Mouse (Mus musculus): Measurements from ENCODE around the gene 4931409K22Rik. TPM values are rescaled to one million over a fixed set of nuclear protein-coding genes. Genes with fewer than 3 reads are reported as not detected.
A peak's percentile ranks its signal among the peaks of the same experiment; 100 is the strongest.
"Not testable (repeated sequence)": the region's sequence is repeated elsewhere in the genome, so short reads cannot be mapped to it uniquely, and the experiment has no call there.

Gene 4931409K22Rik
- total RNA-seq, 1 experiment from 2014 or later = not detected

GRCm38 (mm10) chr5:24575948-24576347 lies 19.3 kb upstream of the 4931409K22Rik start:
- ATAC-seq (replicated peaks in 1 of 2; ENCODE audit: insufficient read depth in 1 of 2, low FRiP score in 2 of 2, low TSS enrichment in 1 of 2, low read depth in 1 of 2, poor library complexity in 2 of 2, severe bottlenecking in 2 of 2) = no peak

- ATAC-seq (replicated peaks in 1 of 2; ENCODE audit: insufficient read depth in 1 of 2, low FRiP score in 2 of 2, low TSS enrichment in 1 of 2, low read depth in 1 of 2, poor library complexity in 2 of 2, severe bottlenecking in 2 of 2) = not testable (repeated sequence)
Measured at GRCm38 (mm10) chr5:24555335-24555734, 1.3 kb downstream of the 4931409K22Rik start.

DNA sequence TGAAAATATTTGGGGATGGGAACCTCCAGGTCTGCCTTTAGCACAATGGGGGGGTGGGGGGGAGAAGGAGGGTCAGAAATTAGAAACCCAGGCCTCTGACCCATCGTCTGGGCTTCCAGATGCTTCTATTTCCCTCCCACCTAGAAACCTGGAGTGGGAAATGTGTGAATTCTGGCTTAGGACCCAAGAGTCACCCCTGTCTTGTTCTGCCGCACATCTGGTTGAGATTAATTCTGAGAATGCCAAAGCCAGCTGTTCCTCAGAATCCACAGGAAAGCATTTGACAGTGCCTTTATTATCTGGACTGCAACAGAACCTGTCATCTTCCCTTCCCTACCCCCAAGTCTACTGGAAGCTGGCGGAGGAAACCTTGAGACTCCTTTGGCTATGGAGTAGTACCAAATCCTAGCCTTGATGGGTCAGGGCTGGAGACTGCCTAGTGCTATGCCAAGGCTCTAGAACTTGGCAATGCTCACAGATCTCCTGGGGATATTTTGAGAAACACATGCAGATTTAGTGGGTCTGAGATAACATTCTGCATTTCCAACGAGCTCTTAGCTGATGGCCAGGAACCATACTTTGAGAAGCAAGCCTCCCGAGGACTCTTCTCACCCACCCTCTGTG lies 2.9 kb downstream of the 4931409K22Rik start:
- ATAC-seq (replicated peaks in 1 of 2; ENCODE audit: insufficient read depth in 1 of 2, low FRiP score in 2 of 2, low TSS enrichment in 1 of 2, low read depth in 1 of 2, poor library complexity in 2 of 2, severe bottlenecking in 2 of 2) = no peak

DNA sequence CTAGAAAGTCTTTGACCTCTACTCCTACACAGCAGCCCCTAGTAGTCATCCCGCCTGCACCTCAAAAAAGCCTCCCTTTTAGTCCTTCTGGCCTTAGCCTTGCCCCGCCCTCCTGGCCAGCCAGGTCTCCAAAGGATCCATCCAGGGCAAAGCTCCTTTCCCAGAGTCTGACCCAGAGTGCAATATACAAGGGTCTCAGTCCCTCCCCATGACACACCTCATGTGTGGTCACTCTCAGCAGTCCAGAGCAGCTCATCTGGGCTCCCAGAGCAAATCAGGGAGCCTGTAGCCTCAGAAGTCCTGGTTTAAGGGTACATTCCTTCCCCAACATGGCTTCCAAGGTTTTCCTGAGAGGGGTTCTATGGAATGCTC lies 5.3 kb downstream of the 4931409K22Rik start:
- no peak for ATAC-seq (replicated peaks in 1 of 2; ENCODE audit: insufficient read depth in 1 of 2, low FRiP score in 2 of 2, low TSS enrichment in 1 of 2, low read depth in 1 of 2, poor library complexity in 2 of 2, severe bottlenecking in 2 of 2)

DNA sequence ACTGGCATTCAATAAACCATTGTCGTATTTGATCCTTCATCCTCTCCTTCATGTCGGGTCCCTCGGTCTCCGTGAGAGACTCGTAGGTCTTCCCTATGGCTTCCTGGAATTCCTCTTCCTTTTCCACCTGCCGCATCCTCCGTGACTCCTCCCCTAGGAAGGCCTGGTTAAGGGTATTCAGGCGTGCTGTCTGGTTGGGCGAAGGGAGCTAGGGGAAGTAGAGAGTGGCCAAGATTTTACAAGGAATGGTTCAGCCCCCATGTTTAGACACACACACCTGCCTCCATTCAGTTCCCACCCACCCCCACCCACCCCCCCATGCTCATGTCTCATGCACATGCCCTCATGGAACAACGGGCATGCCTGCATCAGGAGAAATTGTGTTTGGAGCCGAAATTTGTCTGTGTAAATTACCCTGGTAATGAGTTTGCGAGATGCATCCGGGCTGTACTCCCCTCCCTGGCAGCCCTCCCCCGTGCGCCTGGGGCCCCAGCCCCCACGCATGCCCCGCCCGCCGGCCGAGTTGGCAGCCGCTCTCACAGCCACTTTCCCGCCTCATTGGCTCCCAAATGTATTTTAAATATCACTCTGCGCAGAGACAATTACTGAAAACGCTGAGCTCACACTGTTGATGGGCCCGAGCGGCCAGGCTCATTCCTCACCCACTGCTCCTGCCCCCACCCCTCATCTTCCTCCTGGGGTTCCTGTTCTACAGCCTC lies 5.9 kb downstream of the 4931409K22Rik start:
- no peak; a peak in 1 of 4 replicates for ATAC-seq (replicated peaks in 1 of 2; ENCODE audit: insufficient read depth in 1 of 2, low FRiP score in 2 of 2, low TSS enrichment in 1 of 2, low read depth in 1 of 2, poor library complexity in 2 of 2, severe bottlenecking in 2 of 2)

DNA sequence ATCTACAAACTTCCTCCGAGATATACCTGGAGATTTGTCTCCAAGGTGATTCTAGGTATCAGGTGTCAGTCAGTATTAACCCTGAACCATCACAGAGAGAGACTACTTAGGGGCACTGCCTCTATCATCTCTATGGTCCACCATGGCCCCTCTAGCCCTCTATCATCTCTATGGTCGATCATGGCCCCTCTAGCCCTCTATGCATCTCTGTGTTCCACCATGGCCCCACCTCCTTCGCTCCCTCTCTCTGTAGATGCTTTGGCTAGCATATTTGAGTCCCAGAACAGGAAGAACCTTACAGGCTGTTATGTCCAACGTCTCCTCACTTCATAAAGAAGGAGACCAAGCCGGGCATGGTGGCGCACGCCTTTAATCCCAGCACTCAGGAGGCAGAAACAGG lies 14.0 kb downstream of the 4931409K22Rik start:
- ATAC-seq (replicated peaks in 1 of 2; ENCODE audit: insufficient read depth in 1 of 2, low FRiP score in 2 of 2, low TSS enrichment in 1 of 2, low read depth in 1 of 2, poor library complexity in 2 of 2, severe bottlenecking in 2 of 2) = no peak

GRCm38 (mm10) chr5:24541144-24541569 lies 15.5 kb downstream of the 4931409K22Rik start:
- no peak for ATAC-seq (replicated peaks in 1 of 2; ENCODE audit: insufficient read depth in 1 of 2, low FRiP score in 2 of 2, low TSS enrichment in 1 of 2, low read depth in 1 of 2, poor library complexity in 2 of 2, severe bottlenecking in 2 of 2)

GRCm38 (mm10) chr5:24540387-24541143 lies 16.0 kb downstream of the 4931409K22Rik start, which contains the start of gene Asb10:
Asb10 (minus strand) TSS chr5:24540978.
- peak; percentile 72 to 81 for ATAC-seq (replicated peaks in 1 of 2; ENCODE audit: insufficient read depth in 1 of 2, low FRiP score in 2 of 2, low TSS enrichment in 1 of 2, low read depth in 1 of 2, poor library complexity in 2 of 2, severe bottlenecking in 2 of 2)

- no peak for ATAC-seq (replicated peaks in 1 of 2; ENCODE audit: insufficient read depth in 1 of 2, low FRiP score in 2 of 2, low TSS enrichment in 1 of 2, low read depth in 1 of 2, poor library complexity in 2 of 2, severe bottlenecking in 2 of 2)
Measured at GRCm38 (mm10) chr5:24539571-24540296, 16.9 kb downstream of the 4931409K22Rik start.

GRCm38 (mm10) chr5:24537618-24538017 lies 19.0 kb downstream of the 4931409K22Rik start:
- ATAC-seq (replicated peaks in 1 of 2; ENCODE audit: insufficient read depth in 1 of 2, low FRiP score in 2 of 2, low TSS enrichment in 1 of 2, low read depth in 1 of 2, poor library complexity in 2 of 2, severe bottlenecking in 2 of 2) = no peak

DNA sequence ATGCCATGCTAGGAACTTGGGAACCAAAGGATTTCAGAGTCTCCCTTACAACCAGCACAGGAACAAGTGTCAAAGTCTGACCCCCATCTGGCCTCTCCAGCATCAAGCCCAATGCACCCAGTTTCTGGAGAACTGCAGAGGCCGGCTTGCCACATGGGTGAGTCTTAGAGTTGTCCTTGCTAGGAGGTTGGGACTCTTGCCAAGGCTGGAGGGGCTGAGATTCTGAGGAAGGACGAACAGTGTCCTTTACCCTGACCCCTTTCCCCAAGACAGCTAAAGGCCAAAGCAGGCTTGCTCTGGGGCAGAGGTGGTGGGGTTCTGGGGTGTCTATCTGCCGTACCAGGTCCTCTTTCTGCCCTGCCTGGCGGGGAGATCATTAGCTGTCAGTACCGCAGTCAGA lies 20.1 kb downstream of the 4931409K22Rik start:
- ATAC-seq (replicated peaks in 1 of 2; ENCODE audit: insufficient read depth in 1 of 2, low FRiP score in 2 of 2, low TSS enrichment in 1 of 2, low read depth in 1 of 2, poor library complexity in 2 of 2, severe bottlenecking in 2 of 2) = no peak

DNA sequence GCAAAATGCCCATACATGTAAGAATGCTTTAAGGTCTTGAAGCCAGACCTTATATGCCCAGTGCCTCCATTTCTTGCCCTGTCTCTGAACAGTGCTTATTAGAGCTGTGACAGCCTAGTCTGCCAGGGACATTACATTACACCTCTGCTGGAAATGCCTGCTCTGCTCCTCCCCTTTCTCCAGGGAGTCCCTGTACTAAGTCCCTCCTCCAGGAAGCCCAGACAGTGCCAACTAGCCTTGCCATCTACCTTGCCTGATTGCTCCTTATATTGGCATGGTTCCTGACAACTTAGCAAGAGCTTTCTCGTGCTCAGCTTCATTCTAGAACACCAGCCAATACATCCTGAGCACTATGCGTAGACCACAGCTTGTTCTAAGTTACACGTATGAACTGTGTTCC lies 20.9 kb downstream of the 4931409K22Rik start:
- ATAC-seq (replicated peaks in 1 of 2; ENCODE audit: insufficient read depth in 1 of 2, low FRiP score in 2 of 2, low TSS enrichment in 1 of 2, low read depth in 1 of 2, poor library complexity in 2 of 2, severe bottlenecking in 2 of 2) = no peak

- no peak for ATAC-seq (replicated peaks in 1 of 2; ENCODE audit: insufficient read depth in 1 of 2, low FRiP score in 2 of 2, low TSS enrichment in 1 of 2, low read depth in 1 of 2, poor library complexity in 2 of 2, severe bottlenecking in 2 of 2)
Measured at GRCm38 (mm10) chr5:24534292-24534691, 22.3 kb downstream of the 4931409K22Rik start.

DNA sequence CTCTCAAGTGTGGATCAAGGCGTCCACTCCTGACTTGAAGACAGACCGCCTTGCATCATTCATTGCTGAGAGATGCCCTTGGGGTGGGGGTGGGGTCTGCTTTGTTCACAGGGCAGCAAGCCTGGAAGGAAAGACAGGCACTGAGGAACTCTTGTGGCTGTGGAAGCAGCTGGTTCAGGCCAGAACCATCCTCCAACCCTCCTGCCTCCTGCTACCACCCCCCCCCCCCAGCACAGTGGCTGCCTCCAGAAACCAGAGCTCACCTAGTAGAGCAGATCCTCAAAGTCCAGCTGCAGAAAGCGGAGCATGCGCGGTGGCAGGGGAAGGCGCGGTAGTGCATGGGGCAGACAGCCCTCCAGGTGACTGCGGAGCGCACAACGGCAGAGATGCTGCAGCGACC lies 23.2 kb downstream of the 4931409K22Rik start:
- no peak for ATAC-seq (replicated peaks in 1 of 2; ENCODE audit: insufficient read depth in 1 of 2, low FRiP score in 2 of 2, low TSS enrichment in 1 of 2, low read depth in 1 of 2, poor library complexity in 2 of 2, severe bottlenecking in 2 of 2)

- ATAC-seq (replicated peaks in 1 of 2; ENCODE audit: insufficient read depth in 1 of 2, low FRiP score in 2 of 2, low TSS enrichment in 1 of 2, low read depth in 1 of 2, poor library complexity in 2 of 2, severe bottlenecking in 2 of 2) = peak; percentile 95 to 96
Measured at GRCm38 (mm10) chr5:24530042-24530689, 26.4 kb downstream of the 4931409K22Rik start.

- ATAC-seq (replicated peaks in 1 of 2; ENCODE audit: insufficient read depth in 1 of 2, low FRiP score in 2 of 2, low TSS enrichment in 1 of 2, low read depth in 1 of 2, poor library complexity in 2 of 2, severe bottlenecking in 2 of 2) = no peak
Measured at GRCm38 (mm10) chr5:24527780-24528179, 28.8 kb downstream of the 4931409K22Rik start.

DNA sequence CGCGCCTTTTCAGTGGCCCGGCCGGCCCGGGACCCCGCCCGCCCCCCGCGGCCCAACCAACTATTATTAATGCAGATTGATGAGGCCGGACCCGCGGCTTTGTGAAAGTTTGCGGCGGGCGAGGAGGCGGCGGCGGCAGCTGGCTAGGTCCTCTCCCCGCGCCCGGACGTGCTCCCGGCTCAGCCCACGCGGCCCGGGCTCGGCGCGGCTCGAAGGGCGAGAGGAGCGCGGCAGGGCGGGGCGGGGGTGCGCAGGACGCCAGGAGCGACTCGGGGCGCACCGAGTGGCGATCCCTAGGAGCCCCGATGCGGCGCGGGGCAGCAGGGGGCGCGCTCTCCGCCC lies 29.7 kb downstream of the 4931409K22Rik start, which contains the start of gene Gbx1:
Gene Gbx1 (minus strand): TSS at position 314 of the 342 bp plus-strand sequence.
- no peak for ATAC-seq (replicated peaks in 1 of 2; ENCODE audit: insufficient read depth in 1 of 2, low FRiP score in 2 of 2, low TSS enrichment in 1 of 2, low read depth in 1 of 2, poor library complexity in 2 of 2, severe bottlenecking in 2 of 2)
